Mouse (Mus musculus) ES-Bruce4 (cell line): ENCODE measurements around the gene Olfr1303.

Experiments used
- CTCF ChIP-seq: IDR thresholded peaks from one replicate; pipeline ENCODE4 v1.8.1; 2011; ENCODE audit warnings: low read depth, low read length
- EP300 ChIP-seq: IDR thresholded peaks from 2 replicates; pipeline ENCODE4 v1.6.1; 2011; ENCODE audit warnings: low read depth, low read length; ENCODE audit not compliant: insufficient read depth
- POLR2A ChIP-seq: IDR thresholded peaks from one replicate; pipeline ENCODE4 v1.8.1; 2011; ENCODE audit warnings: low read length; ENCODE audit not compliant: insufficient read depth

- no peak for TF ChIP-seq CTCF
- no peak for TF ChIP-seq POLR2A
- no peak for TF ChIP-seq EP300
Measured at GRCm38 (mm10) chr2:111812936-111813335, 7.2 kb downstream of the Olfr1303 start.
